Mouse (Mus musculus) kidney, embryonic 14.5 days (tissue): ENCODE data around the gene Panx1. TPM values are rescaled to one million over a fixed set of nuclear protein-coding genes. Genes with fewer than 3 reads are reported as not detected.

Experiments
- ATAC-seq: fragments of 200-750 bp; cut with Nextera tagmentation; 2 replicates; pipeline ENCODE4 v1.8.0; 2017; ENCODE audit warnings: moderate number of reproducible peaks, mild to moderate bottlenecking, moderate TSS enrichment, moderate library complexity; ENCODE audit not compliant: low FRiP score, low TSS enrichment
- H3K27ac ChIP-seq: fragments of 300-500 bp; sonication (generic); 2 replicates; pipeline ENCODE4 v1.5.1; 2014; ENCODE audit warnings: low read depth, mild to moderate bottlenecking, low read length, moderate library complexity, mixed read lengths
- H3K27me3 ChIP-seq: fragments of 300-500 bp; sonication (generic); 2 replicates; pipeline ENCODE4 v1.6.1; 2014; ENCODE audit warnings: mild to moderate bottlenecking, low read length; ENCODE audit not compliant: control insufficient read depth, insufficient read depth
- H3K36me3 ChIP-seq: fragments of 300-500 bp; sonication (generic); 2 replicates; pipeline ENCODE4 v1.6.1; 2014; ENCODE audit warnings: low read length, mixed read lengths; ENCODE audit not compliant: control insufficient read depth, insufficient read depth
- H3K4me1 ChIP-seq: fragments of 300-500 bp; sonication (generic); 2 replicates; pipeline ENCODE4 v1.6.1; 2014; ENCODE audit warnings: low read length, mixed read lengths; ENCODE audit not compliant: control insufficient read depth, insufficient read depth
- H3K4me2 ChIP-seq: fragments of 300-500 bp; sonication (generic); replicated peaks from 2 replicates; pipeline ENCODE4 v1.6.1; 2014; ENCODE audit warnings: low read depth, mild to moderate bottlenecking, low read length
- H3K4me3 ChIP-seq: fragments of 300-500 bp; sonication (generic); 2 replicates; pipeline ENCODE4 v1.5.1; 2014; ENCODE audit warnings: mild to moderate bottlenecking, low read length
- H3K9ac ChIP-seq: fragments of 300-500 bp; sonication (generic); 2 replicates; pipeline ENCODE4 v1.6.1; 2014; ENCODE audit warnings: low read depth, mild to moderate bottlenecking, low read length, moderate library complexity
- H3K9me3 ChIP-seq: fragments of 300-500 bp; sonication (generic); 2 replicates; pipeline ENCODE4 v1.6.1; 2016; ENCODE audit warnings: low read length; ENCODE audit not compliant: control insufficient read depth
- WGBS: fragments of 180-500 bp; shearing (Covaris S2); extraction: QIAGEN DNeasy Blood & Tissue Kit; methylation state at CpG from one replicate; pipeline ENCODE4 v1.1.7; 2014; 5-methylcytosine and 5-hydroxymethylcytosine counted together
- polyA plus RNA-seq: library from polyadenylated mRNA; unstranded; fragments of >200 nt; fragmentation: Nextera tagmentation; extraction: Ambion mirVana; gene quantifications from 2 replicates; pipeline ENCODE4 v1.2.1, GENCODE M21; 2014

Gene Panx1
- polyA plus RNA-seq, 1 experiment from 2014 or later = 71.2 TPM

DNA sequence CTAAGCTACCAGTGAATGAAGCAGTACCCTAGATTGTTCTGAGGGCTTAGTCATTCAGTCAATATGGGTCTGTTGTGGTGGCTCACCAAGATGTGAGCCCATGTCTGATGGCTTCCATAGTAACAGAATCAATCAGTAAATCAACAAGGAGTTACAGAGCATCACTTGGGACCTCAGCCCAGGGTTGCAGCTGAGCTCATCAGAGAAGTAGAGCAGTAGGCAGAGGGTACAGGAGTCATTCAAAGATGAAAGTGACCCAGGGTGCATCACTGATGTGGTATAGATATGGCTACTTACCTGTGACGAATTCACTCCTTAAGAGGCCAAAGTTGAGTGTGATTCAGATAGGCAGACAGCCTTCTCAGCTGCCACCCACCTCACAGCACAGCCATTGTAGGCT is 49.8 kb downstream of the Panx1 start:
- no peak overlapping the region for H3K4me3 ChIP-seq
- H3K36me3 ChIP-seq = no peaks in the 10 kb centered on the region
- no peak overlapping the region for H3K9ac ChIP-seq
- no peak for ATAC-seq
- WGBS = 82% methylated on average over 1 of the region's 1 CpGs
- no peaks in the 10 kb centered on the region for H3K9me3 ChIP-seq
- H3K4me2 ChIP-seq = no peak overlapping the region
- H3K4me1 ChIP-seq = no peaks in the 10 kb centered on the region
- no peaks in the 10 kb centered on the region for H3K27me3 ChIP-seq
- H3K27ac ChIP-seq = no peak overlapping the region

GRCm38 (mm10) chr9:14988606-14989293 is 56.5 kb downstream of the Panx1 start:
- H3K4me3 ChIP-seq = no peak overlapping the region
- WGBS = 97% methylated on average over 1 of the region's 1 CpGs

GRCm38 (mm10) chr9:14983141-14983540 is 62.1 kb downstream of the Panx1 start:
- no peaks in the 10 kb centered on the region for H3K9me3 ChIP-seq
- no peak overlapping the region for H3K9ac ChIP-seq
- no peak overlapping the region for H3K27ac ChIP-seq
- no peaks in the 10 kb centered on the region for H3K27me3 ChIP-seq
- ATAC-seq = no peak
- H3K36me3 ChIP-seq = no peaks in the 10 kb centered on the region
- no peak overlapping the region for H3K4me3 ChIP-seq
- 75% methylated on average over 3 of the region's 3 CpGs for WGBS
- H3K4me2 ChIP-seq = no peak overlapping the region
- no peaks in the 10 kb centered on the region for H3K4me1 ChIP-seq

More at GRCm38 (mm10) chr9:14988606-14989293, 56.5 kb downstream of the Panx1 start:
- no peak overlapping the region for H3K4me2 ChIP-seq
- no peak overlapping the region for H3K9ac ChIP-seq
- H3K27ac ChIP-seq = no peak overlapping the region
- no peaks in the 10 kb centered on the region for H3K36me3 ChIP-seq
- H3K4me1 ChIP-seq = no peaks in the 10 kb centered on the region
- H3K9me3 ChIP-seq = no peaks in the 10 kb centered on the region
- no peaks in the 10 kb centered on the region for H3K27me3 ChIP-seq
- no peak for ATAC-seq

DNA sequence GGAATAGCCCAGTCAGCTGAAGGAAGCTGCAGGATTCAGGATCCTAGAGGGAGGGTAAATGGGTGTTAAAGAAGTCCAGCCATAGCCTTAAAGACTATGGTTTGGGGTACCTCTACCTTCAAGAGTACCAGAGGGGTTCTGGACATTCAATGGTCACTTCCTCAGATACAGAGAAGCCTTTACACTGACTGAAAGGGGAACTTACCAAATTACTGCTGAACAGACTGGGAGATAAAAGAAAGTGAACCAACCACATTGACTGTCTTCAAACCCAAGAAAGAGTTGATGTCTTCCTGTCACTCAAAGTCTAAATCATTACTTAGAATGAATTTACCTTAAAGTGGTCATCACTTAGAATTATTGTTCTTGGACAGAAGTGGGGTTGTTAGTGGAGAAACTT is 62.6 kb downstream of the Panx1 start:
- Histone ChIP-seq H3K27ac (no peak overlapping the region), H3K9ac (no peak overlapping the region), H3K4me2 (no peak overlapping the region), H3K9me3 (no peaks in the 10 kb centered on the region), H3K36me3 (no peaks in the 10 kb centered on the region), H3K4me1 (no peaks in the 10 kb centered on the region), H3K27me3 (no peaks in the 10 kb centered on the region), H3K4me3 (no peak overlapping the region)
- no peak for ATAC-seq

GRCm38 (mm10) chr9:14981539-14982155 is 63.6 kb downstream of the Panx1 start:
- Histone ChIP-seq H3K27me3 (no peaks in the 10 kb centered on the region), H3K4me1 (no peaks in the 10 kb centered on the region), H3K27ac (no peak overlapping the region), H3K36me3 (no peaks in the 10 kb centered on the region), H3K9me3 (no peaks in the 10 kb centered on the region), H3K9ac (no peak overlapping the region), H3K4me2 (no peak overlapping the region), H3K4me3 (no peak overlapping the region)
- 81% methylated on average over 4 of the region's 4 CpGs for WGBS
- ATAC-seq = no peak

- no peak overlapping the region for H3K27ac ChIP-seq
- no peak overlapping the region for H3K9ac ChIP-seq
- no peak overlapping the region for H3K4me3 ChIP-seq
- no peak overlapping the region for H3K4me2 ChIP-seq
- H3K27me3 ChIP-seq = no peaks in the 10 kb centered on the region
- H3K36me3 ChIP-seq = no peaks in the 10 kb centered on the region
- ATAC-seq = no peak
- WGBS = 81% methylated on average over 6 of the region's 6 CpGs
- H3K4me1 ChIP-seq = no peaks in the 10 kb centered on the region
- H3K9me3 ChIP-seq = no peaks in the 10 kb centered on the region
Observed at GRCm38 (mm10) chr9:14974251-14975232, 70.7 kb downstream of the Panx1 start.

GRCm38 (mm10) chr9:14973762-14974161 is 71.5 kb downstream of the Panx1 start:
- no peaks in the 10 kb centered on the region for H3K9me3 ChIP-seq
- H3K4me1 ChIP-seq = no peaks in the 10 kb centered on the region
- no peaks in the 10 kb centered on the region for H3K36me3 ChIP-seq
- no peak for ATAC-seq
- H3K4me3 ChIP-seq = no peak overlapping the region
- H3K27ac ChIP-seq = no peak overlapping the region
- H3K4me2 ChIP-seq = no peak overlapping the region
- H3K27me3 ChIP-seq = no peaks in the 10 kb centered on the region
- H3K9ac ChIP-seq = no peak overlapping the region
- WGBS = 87% methylated on average over 7 of the region's 7 CpGs

DNA sequence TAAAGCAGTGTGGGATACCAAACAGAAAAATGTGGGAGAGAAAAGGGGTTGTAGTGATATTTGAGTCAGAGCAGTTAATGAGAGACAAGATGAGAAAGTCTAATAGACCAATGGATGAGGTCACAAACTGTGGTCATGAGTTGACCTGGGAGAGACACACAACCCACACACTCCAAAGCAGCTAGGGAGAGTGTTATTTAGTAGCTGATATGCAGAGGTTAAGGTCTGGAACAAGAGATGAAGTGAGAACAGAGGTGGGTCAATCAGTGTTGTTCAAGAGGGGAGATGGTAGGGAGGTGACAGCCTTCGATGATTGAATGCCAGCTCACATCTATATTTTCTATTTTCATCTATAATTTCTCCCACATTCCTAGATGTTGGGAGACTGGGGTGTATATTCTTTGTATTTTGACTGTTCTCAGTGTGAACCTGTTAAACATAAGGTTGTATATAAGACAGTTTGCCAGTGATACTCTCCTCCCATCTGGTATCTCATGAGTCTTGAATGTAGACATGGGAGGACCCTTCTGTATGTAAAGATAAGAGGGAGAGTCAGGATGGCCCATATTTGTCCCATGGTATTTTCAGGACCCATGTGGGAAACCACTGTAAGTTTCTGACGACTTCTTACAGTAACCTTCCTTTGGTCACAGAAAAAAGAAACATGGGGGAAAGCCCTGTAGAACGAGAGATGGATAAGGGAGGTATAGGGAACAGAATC is 74.3 kb downstream of the Panx1 start:
- no peaks in the 10 kb centered on the region for H3K36me3 ChIP-seq
- no peak for ATAC-seq
- no peaks in the 10 kb centered on the region for H3K4me1 ChIP-seq
- H3K4me3 ChIP-seq = no peak overlapping the region
- H3K9me3 ChIP-seq = no peaks in the 10 kb centered on the region
- H3K4me2 ChIP-seq = no peak overlapping the region
- H3K27ac ChIP-seq = no peak overlapping the region
- H3K27me3 ChIP-seq = no peaks in the 10 kb centered on the region
- no peak overlapping the region for H3K9ac ChIP-seq
- 80% methylated on average over 3 of the region's 3 CpGs for WGBS
